ENCODE assay signal across 8 mouse cellular contexts in genomic region chr10:53379709-53380106, GRCm38 (mm10). TPM values are rescaled to one million over a fixed set of nuclear protein-coding genes. Genes with fewer than 3 reads are reported as not detected.
DNase-seq lines count a peak whose midpoint lies in the region; ATAC-seq lines count a peak whose summit lies in the region.

TSS of gene Cep85l (minus strand) at chr10:53379947.

- peak within 1 kb of the TSS; percentile 98 for H3K27ac ChIP-seq in intestine, embryonic 14.5 days (ENCODE audit: low read depth)

- H3K4me1 ChIP-seq in intestine, embryonic 14.5 days (replicated peaks; ENCODE audit: control insufficient read depth, insufficient read depth, low read length), result peaks cover 4% of the 10 kb centered on the region; the same call in 1 of the 2 replicates

- under 1% methylated on average over 25 of the region's 31 CpGs for WGBS in intestine, embryonic 14.5 days

- peak; percentile 99 for ATAC-seq in intestine, embryonic 14.5 days (replicated peaks; ENCODE audit: low FRiP score, low TSS enrichment, low read depth)
- peak; percentile 86 for ATAC-seq in megakaryocyte progenitor cell, adult 5-6 weeks (replicated peaks; ENCODE audit: poor library complexity)

- H3K9ac ChIP-seq in intestine, embryonic 14.5 days (ENCODE audit: low read length), result peak within 1 kb of the TSS; percentile 95

- H3K36me3 ChIP-seq in intestine, embryonic 14.5 days (ENCODE audit: control insufficient read depth, insufficient read depth, low read length), result no peaks in the 10 kb centered on the region

- H3K4me2 ChIP-seq in intestine, embryonic 14.5 days (ENCODE audit: low read length), result peak within 1 kb of the TSS; percentile 72

- intact Hi-C loops in gastrocnemius, postnatal 14 days (cut with DNase I; ENCODE audit: low total_unique reads), result no loop called here
- intact Hi-C loops in left cerebral cortex, postnatal 10 days (cut with DNase I), result loop anchor here (10.0 kb wide), 1 partner anchor 125 kb away; no protein-coding TSS in a partner anchor

- peak; percentile 95 for DNase-seq in adrenal gland, adult 2 months
- peak; percentile 92 for DNase-seq in embryo, embryonic 10.5 days (ENCODE audit: low spot score)
- peak; percentile 93 for DNase-seq in gastrocnemius, postnatal 14 days
- DNase-seq in intestine, embryonic 14.5 days (ENCODE audit: low spot score), result peak; percentile 94
- peak; percentile 85 to 94 for DNase-seq in left cerebral cortex, postnatal 10 days (ENCODE audit: extremely low spot score in 1 of 2, low spot score in 2 of 2)
- peak; percentile 93 to 94 for DNase-seq in right cerebral cortex, postnatal 10 days (ENCODE audit: low spot score in 2 of 2)
- peak; percentile 86 to 88 for DNase-seq in urinary bladder, postnatal 4 days (ENCODE audit: low spot score in 2 of 2)

- H3K27me3 ChIP-seq in intestine, embryonic 14.5 days (replicated peaks; ENCODE audit: control insufficient read depth, insufficient read depth, low read length), result no peaks in the 10 kb centered on the region

- no peaks in the 10 kb centered on the region for H3K9me3 ChIP-seq in intestine, embryonic 14.5 days (ENCODE audit: control insufficient read depth, low read length)

- H3K4me3 ChIP-seq in intestine, embryonic 14.5 days (ENCODE audit: low read depth, low read length), result peak within 1 kb of the TSS; percentile 82

RNA-seq across cellular contexts. Expression of gene Cep85l, which starts in this region (rescaled TPM):
- 10 to 100 TPM in 1 of 2 experiments, 1 to 10 TPM in 1; 9.5 to 10.6 TPM for total RNA-seq in adrenal gland, adult 2 months (2021)
- polyA plus RNA-seq in adrenal gland, adult 2 months (2012; rRNA removed), result 3.6 TPM in 2 replicates
- 10 to 100 TPM; 28.0 to 68.5 TPM for total RNA-seq in gastrocnemius, postnatal 14 days (2021)
- polyA plus RNA-seq in intestine, embryonic 14.5 days (2014; fragmentation: Nextera tagmentation; extraction: Ambion mirVana), result 6.1 and 7.0 TPM in 2 replicates
- total RNA-seq in left cerebral cortex, postnatal 10 days (2021), result 10 to 100 TPM; 16.8 to 17.8 TPM
- 34.0 and 37.0 TPM in 2 replicates for total RNA-seq in megakaryocyte progenitor cell, adult 5-6 weeks (2015)
- 34.9 and 44.2 TPM in 2 replicates for total RNA-seq in megakaryocyte progenitor cell, adult 5-6 weeks (2017)

Comparison
In these comparisons a context has a peak if more than half of its experiments do, and no peak if none do; other contexts are left out.
1. Peak in every context shown above with its lines: DNase-seq, ATAC-seq, H3K4me3 ChIP-seq and H3K27ac ChIP-seq.